Mouse (Mus musculus): ENCODE measurements around the gene Gm867.
A peak's percentile ranks its signal among the peaks of the same experiment; 100 is the strongest.

Gm867 gene

GRCm38 (mm10) chr10:75936909-75937667 is 3.4 kb downstream of the Gm867 start:
- no peak for DNase-seq (ENCODE audit: low spot score in 2 of 2)

GRCm38 (mm10) chr10:75935680-75936541 is 4.6 kb downstream of the Gm867 start, which contains the start of gene Mmp11:
TSS of gene Mmp11 (minus strand) at chr10:75936496.
- DNase-seq (ENCODE audit: low spot score in 2 of 2): peak; percentile 78 to 83

GRCm38 (mm10) chr10:75934991-75935390 is 5.5 kb downstream of the Gm867 start:
- no peak for DNase-seq (ENCODE audit: low spot score in 2 of 2)

- no peak for DNase-seq (ENCODE audit: low spot score in 2 of 2)
Measured at GRCm38 (mm10) chr10:75932891-75933290, 7.6 kb downstream of the Gm867 start, which contains the start of gene Chchd10. TSS of gene Chchd10 (plus strand) at chr10:75933130.

GRCm38 (mm10) chr10:75932081-75932678 is 8.3 kb downstream of the Gm867 start:
- DNase-seq (ENCODE audit: low spot score in 2 of 2): peak in 1 of 2 experiments; percentile 67

- DNase-seq (ENCODE audit: low spot score in 2 of 2): no peak
Measured at GRCm38 (mm10) chr10:75931311-75931710, 9.2 kb downstream of the Gm867 start.

GRCm38 (mm10) chr10:75930304-75930703 is 10.2 kb downstream of the Gm867 start:
- DNase-seq (ENCODE audit: low spot score in 2 of 2): no peak

GRCm38 (mm10) chr10:75926396-75926795 is 14.1 kb downstream of the Gm867 start:
- no peak for DNase-seq (ENCODE audit: low spot score in 2 of 2)

GRCm38 (mm10) chr10:75924324-75924723 is 16.1 kb downstream of the Gm867 start:
- DNase-seq (ENCODE audit: low spot score in 2 of 2): no peak

GRCm38 (mm10) chr10:75921726-75922560 is 18.5 kb downstream of the Gm867 start:
- DNase-seq (ENCODE audit: low spot score in 2 of 2): peak in 1 of 2 experiments; percentile 38

GRCm38 (mm10) chr10:75921026-75921725 is 19.3 kb downstream of the Gm867 start, which contains the start of gene Smarcb1:
TSS of gene Smarcb1 (minus strand) at chr10:75921617.
- peak; percentile 94 to 96 for DNase-seq (ENCODE audit: low spot score in 2 of 2)

- no peak for DNase-seq (ENCODE audit: low spot score in 2 of 2)
Measured at GRCm38 (mm10) chr10:75919026-75919425, 21.4 kb downstream of the Gm867 start.

GRCm38 (mm10) chr10:75916840-75917239 is 23.6 kb downstream of the Gm867 start:
- no peak for DNase-seq (ENCODE audit: low spot score in 2 of 2)

GRCm38 (mm10) chr10:75915557-75915956 is 24.9 kb downstream of the Gm867 start:
- no peak for DNase-seq (ENCODE audit: low spot score in 2 of 2)

GRCm38 (mm10) chr10:75913013-75913589 is 27.4 kb downstream of the Gm867 start:
- no peak for DNase-seq (ENCODE audit: low spot score in 2 of 2)

- DNase-seq (ENCODE audit: low spot score in 2 of 2): peak in 1 of 2 experiments; percentile 3
Measured at GRCm38 (mm10) chr10:75910698-75911097, 29.8 kb downstream of the Gm867 start.

- no peak for DNase-seq (ENCODE audit: low spot score in 2 of 2)
Measured at GRCm38 (mm10) chr10:75906882-75907281, 33.6 kb downstream of the Gm867 start.

GRCm38 (mm10) chr10:75904391-75904790 is 36.1 kb downstream of the Gm867 start:
- DNase-seq (ENCODE audit: low spot score in 2 of 2): no peak

GRCm38 (mm10) chr10:75898846-75899245 is 41.6 kb downstream of the Gm867 start:
- no peak for DNase-seq (ENCODE audit: low spot score in 2 of 2)

GRCm38 (mm10) chr10:75898039-75898564 is 42.4 kb downstream of the Gm867 start:
- no peak for DNase-seq (ENCODE audit: low spot score in 2 of 2)

Measured in spleen, postnatal 10 days (tissue).